Mouse (Mus musculus): Measurements from ENCODE around the gene Ap2s1.
A peak's percentile ranks its signal among the peaks of the same experiment; 100 is the strongest.
"Not testable (repeated sequence)": the region's sequence is repeated elsewhere in the genome, so short reads cannot be mapped to it uniquely, and the experiment has no call there.

Ap2s1 gene

GRCm38 (mm10) chr7:16738073-16738696 is at the start of gene Ap2s1:
TSS of gene Ap2s1 (plus strand) at chr7:16738410.
- peak; percentile 96 for DNase-seq (ENCODE audit: low read depth)

GRCm38 (mm10) chr7:16689196-16689595 is 49.0 kb upstream of the Ap2s1 start:
- no peak for DNase-seq (ENCODE audit: low read depth)

GRCm38 (mm10) chr7:16695025-16695424 is 43.2 kb upstream of the Ap2s1 start:
- DNase-seq (ENCODE audit: low read depth) = peak; percentile 23

GRCm38 (mm10) chr7:16699042-16699441 is 39.2 kb upstream of the Ap2s1 start:
- peak; percentile 32 for DNase-seq (ENCODE audit: low read depth)

- DNase-seq (ENCODE audit: low read depth) = no peak
These were observed 37.6 kb upstream of the Ap2s1 start for GRCm38 (mm10) chr7:16700583-16700982.

GRCm38 (mm10) chr7:16706385-16706784 is 31.8 kb upstream of the Ap2s1 start:
- DNase-seq (ENCODE audit: low read depth) = no peak

GRCm38 (mm10) chr7:16708244-16708643 is 30.0 kb upstream of the Ap2s1 start:
- no peak for DNase-seq (ENCODE audit: low read depth)

- DNase-seq (ENCODE audit: low read depth) = no peak
These were observed 27.6 kb upstream of the Ap2s1 start for GRCm38 (mm10) chr7:16710604-16711003.

- DNase-seq (ENCODE audit: low read depth) = no peak
These were observed 25.4 kb upstream of the Ap2s1 start for GRCm38 (mm10) chr7:16712633-16713415.

- not testable (repeated sequence) for DNase-seq (ENCODE audit: low read depth)
These were observed 21.6 kb upstream of the Ap2s1 start for GRCm38 (mm10) chr7:16716456-16717152.

- no peak for DNase-seq (ENCODE audit: low read depth)
These were observed 16.6 kb upstream of the Ap2s1 start, which contains the start of gene Ceacam9 for GRCm38 (mm10) chr7:16721629-16722028. TSS of gene Ceacam9 (plus strand) at chr7:16721929.

- DNase-seq (ENCODE audit: low read depth) = not testable (repeated sequence)
These were observed 15.7 kb upstream of the Ap2s1 start for GRCm38 (mm10) chr7:16722490-16722889.

GRCm38 (mm10) chr7:16728596-16729348 is 9.4 kb upstream of the Ap2s1 start:
- peak; percentile 89 for DNase-seq (ENCODE audit: low read depth)

- peak; percentile 20 for DNase-seq (ENCODE audit: low read depth)
These were observed 8.6 kb upstream of the Ap2s1 start for GRCm38 (mm10) chr7:16729563-16729962.

GRCm38 (mm10) chr7:16730791-16731190 is 7.4 kb upstream of the Ap2s1 start:
- no peak for DNase-seq (ENCODE audit: low read depth)

- DNase-seq (ENCODE audit: low read depth) = no peak
These were observed 6.3 kb upstream of the Ap2s1 start for GRCm38 (mm10) chr7:16731893-16732422.

- DNase-seq (ENCODE audit: low read depth) = no peak
These were observed 571 bp upstream of the Ap2s1 start for GRCm38 (mm10) chr7:16737606-16738072.

- no peak for DNase-seq (ENCODE audit: low read depth)
These were observed 920 bp downstream of the Ap2s1 start for GRCm38 (mm10) chr7:16739056-16739604.

GRCm38 (mm10) chr7:16745373-16745772 is 7.2 kb downstream of the Ap2s1 start:
- no peak for DNase-seq (ENCODE audit: low read depth)

- DNase-seq (ENCODE audit: low read depth) = peak; percentile 58
These were observed 7.9 kb downstream of the Ap2s1 start for GRCm38 (mm10) chr7:16746093-16746492.

- DNase-seq (ENCODE audit: low read depth) = no peak
These were observed 9.4 kb downstream of the Ap2s1 start for GRCm38 (mm10) chr7:16747656-16748055.
